8 mouse cellular contexts compared by ENCODE assay signal in the genomic region with DNA sequence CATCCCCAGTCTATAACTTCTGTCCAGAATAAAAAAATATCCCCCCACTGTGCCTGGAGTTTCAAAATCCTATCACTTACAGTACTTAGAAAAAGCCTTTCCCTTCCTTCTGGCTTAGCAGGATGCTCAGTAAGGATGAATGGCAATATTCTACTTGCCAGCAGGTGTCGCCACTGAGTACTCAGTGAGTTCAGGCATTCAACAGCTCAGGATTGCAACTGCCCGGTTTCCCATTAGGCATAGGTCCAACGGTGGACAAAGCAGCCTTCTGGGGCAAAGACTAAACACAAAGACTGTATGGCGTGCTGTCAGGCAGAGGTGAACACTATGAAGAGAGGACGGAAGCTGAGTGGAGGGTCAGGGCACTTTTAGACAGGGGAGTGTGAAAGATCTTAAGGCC.
A peak's percentile ranks its signal among the peaks of the same experiment; 100 is the strongest.
DNase-seq lines count a peak whose midpoint lies in the region; ATAC-seq and TF ChIP-seq lines count a peak whose summit lies in the region.

No protein-coding gene starts in this region.

- intact Hi-C loops in heart, postnatal 10 days (cut with DNase I): loop anchor here (1.0 to 5.0 kb wide), 2 partner anchors 185 to 533 kb away; no protein-coding TSS in a partner anchor

- no peak overlapping the region for H3K27ac ChIP-seq in ES-E14 (ENCODE audit: insufficient read depth, low read depth, low read length, poor library complexity, severe bottlenecking)
- H3K27ac ChIP-seq in bone marrow, adult 2 months (ENCODE audit: control insufficient read depth, insufficient read depth, low read depth, low read length, poor library complexity): no peak overlapping the region
- no peak overlapping the region for H3K27ac ChIP-seq in embryonic facial prominence, embryonic 14.5 days (replicated peaks; ENCODE audit: low read depth, low read length)

- TF ChIP-seq POLR2A in bone marrow, adult 2 months (IDR thresholded peaks at IDR 0.05; ENCODE audit: borderline replicate concordance, control insufficient read depth, low read depth, low read length): no peak

- H3K4me1 ChIP-seq in ES-E14 (ENCODE audit: control insufficient read depth in 2 of 2, insufficient read depth in 2 of 2, low read length in 2 of 2, poor library complexity in 1 of 2): no peaks in the 10 kb centered on the region
- H3K4me1 ChIP-seq in bone marrow, adult 2 months (ENCODE audit: control insufficient read depth, insufficient read depth, low read length): no peaks in the 10 kb centered on the region; the same call in 1 of the 2 replicates
- H3K4me1 ChIP-seq in embryonic facial prominence, embryonic 14.5 days (ENCODE audit: control insufficient read depth, insufficient read depth, low read length): 0 out of 2 replicates have a peak, but pooled peaks cover 5% of the 10 kb centered on the region

- ATAC-seq in embryonic facial prominence, embryonic 14.5 days (ENCODE audit: low read depth): peak; percentile 38; the same call in 1 of the 2 replicates

- 13% methylated on average over 5 of the region's 5 CpGs for WGBS in bone marrow, adult 2 months
- 7% methylated on average over 5 of the region's 5 CpGs for WGBS in embryonic facial prominence, embryonic 14.5 days

- H3K4me3 ChIP-seq in ES-E14 (ENCODE audit: insufficient read depth in 1 of 2, low read depth in 1 of 2, low read length in 2 of 2, poor library complexity in 1 of 2, severe bottlenecking in 1 of 2): no peak overlapping the region
- H3K4me3 ChIP-seq in bone marrow, adult 2 months (replicated peaks; ENCODE audit: control insufficient read depth, low read depth, low read length): no peak overlapping the region
- H3K4me3 ChIP-seq in embryonic facial prominence, embryonic 14.5 days (ENCODE audit: low read depth, low read length): no peak overlapping the region

- H3K4me2 ChIP-seq in embryonic facial prominence, embryonic 14.5 days (ENCODE audit: low read depth, low read length): no peak overlapping the region

- H3K36me3 ChIP-seq in ES-E14 (ENCODE audit: control insufficient read depth, insufficient read depth, low read length, poor library complexity, severe bottlenecking): no peaks in the 10 kb centered on the region
- no peaks in the 10 kb centered on the region for H3K36me3 ChIP-seq in embryonic facial prominence, embryonic 14.5 days (ENCODE audit: control insufficient read depth, insufficient read depth, low read length)

- no peak overlapping the region for H3K9ac ChIP-seq in ES-E14 (ENCODE audit: insufficient read depth, low read depth, low read length, poor library complexity, severe bottlenecking)
- H3K9ac ChIP-seq in embryonic facial prominence, embryonic 14.5 days (ENCODE audit: low read depth, low read length): no peak overlapping the region

- peak; percentile 64 for TF ChIP-seq CTCF in bone marrow, adult 2 months (IDR thresholded peaks at IDR 0.05; ENCODE audit: control insufficient read depth, insufficient read depth, low read length)

- in situ Hi-C loops in ES-E14 (cut with MboI; ENCODE audit: low sequenced_read_pairs in 2 of 2, unreplicated experiment in 2 of 2): loop anchor here in 1 of 2 experiments (25.0 kb wide), 1 partner anchor 180 kb away; no protein-coding TSS in a partner anchor

- DNase-seq in ES-E14 (ENCODE audit: low read depth, low spot score): peak; percentile 79
- DNase-seq in embryonic facial prominence, embryonic 14.5 days (ENCODE audit: low spot score): peak; percentile 91
- peak; percentile 85 to 93 for DNase-seq in heart, postnatal 10 days
- DNase-seq in layer of hippocampus, adult 9-11 months: peak; percentile 84
- peak; percentile 92 for DNase-seq in lung, postnatal 36 days
- peak; percentile 95 for DNase-seq in right cerebral cortex, postnatal 14 days
- peak; percentile 59 to 85 for DNase-seq in urinary bladder, postnatal 4 days (ENCODE audit: low spot score in 2 of 2)

- no peaks in the 10 kb centered on the region for H3K9me3 ChIP-seq in ES-E14 (ENCODE audit: control insufficient read depth, insufficient read depth, low read depth, low read length)
- H3K9me3 ChIP-seq in embryonic facial prominence, embryonic 14.5 days (ENCODE audit: control insufficient read depth, low read length): no peaks in the 10 kb centered on the region

- peaks cover 27% of the 10 kb centered on the region; the same call in 1 of the 2 replicates for H3K27me3 ChIP-seq in embryonic facial prominence, embryonic 14.5 days (replicated peaks; ENCODE audit: control insufficient read depth, insufficient read depth, low read length)

TF ChIP-seq in ES-E14, 5 proteins besides CTCF, POLR2A, EP300 and RAD21:
- peak; percentile 47; the same call in 1 of the 2 replicates for TF ChIP-seq ZC3H11A (IDR thresholded peaks at IDR 0.05; ENCODE audit: borderline replicate concordance, low read depth, low read length)
- TF ChIP-seq CHD2 (IDR thresholded peaks at IDR 0.05; ENCODE audit: low read depth, low read length): no peak
